Mouse (Mus musculus): ENCODE results near the gene Nup188. TPM values are rescaled to one million over a fixed set of nuclear protein-coding genes. Genes with fewer than 3 reads are reported as not detected.

Gene Nup188
- polyA plus RNA-seq (2015; fragmentation: Nextera tagmentation; extraction: Ambion mirVana), result 6.2 and 7.5 TPM in 2 replicates

DNA sequence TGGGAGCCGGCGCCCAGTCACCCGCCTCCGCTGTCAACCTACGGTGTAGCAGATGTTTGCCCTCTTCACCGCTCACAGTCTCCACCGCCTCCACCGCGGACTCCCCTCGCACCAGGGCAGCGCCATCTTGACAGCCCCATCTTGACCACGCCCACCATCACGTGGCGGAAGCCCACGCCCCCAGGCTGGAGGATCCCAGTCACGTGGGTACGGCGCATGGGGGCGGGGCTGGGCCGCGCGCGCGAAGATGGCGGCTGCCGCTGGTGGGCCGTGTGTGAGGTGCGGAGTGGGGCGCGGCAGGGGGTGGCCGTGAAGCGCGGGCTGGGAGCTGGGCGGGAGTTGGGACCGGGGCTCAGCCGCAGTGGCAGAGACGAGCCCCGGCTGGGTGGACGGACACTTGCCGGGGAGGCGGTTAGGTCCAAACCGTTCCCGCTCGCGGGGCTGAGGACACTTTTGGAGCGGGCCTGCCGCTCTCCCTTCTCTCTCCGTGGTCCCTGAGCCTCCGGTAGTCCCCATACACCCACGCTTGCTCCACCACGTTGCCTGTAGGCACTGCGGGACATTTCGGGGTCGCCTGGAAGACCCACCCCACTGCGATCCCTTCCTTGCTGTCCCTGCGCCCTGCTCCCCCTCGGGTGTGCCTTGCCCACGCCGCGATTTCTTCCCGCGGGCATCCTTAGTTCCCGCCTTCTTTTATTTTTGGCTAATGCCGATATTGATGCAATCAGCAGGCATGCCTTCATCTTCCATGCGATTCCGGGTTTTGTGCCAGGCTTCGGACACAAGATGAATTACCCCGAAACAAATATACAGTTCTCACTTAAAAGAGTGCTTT is at the start of gene Nup188, which contains the start of gene Dolk:
Nup188 (plus strand) TSS at position 206 of the 835 bp plus-strand sequence.
Dolk (minus strand) TSS at position 143 of the 835 bp plus-strand sequence.
- Histone ChIP-seq H3K4me1 (ENCODE audit: insufficient read depth) (peaks cover 23% of the 10 kb centered on the region), H3K9ac (replicated peaks) (peak within 1 kb of the TSS; percentile 82), H3K4me3 (ENCODE audit: low read depth, low read length) (peak within 1 kb of the TSS; percentile 75), H3K27ac (ENCODE audit: low read depth) (peak within 1 kb of the TSS; percentile 56), H3K9me3 (ENCODE audit: low read length) (no peaks in the 10 kb centered on the region), H3K27me3 (ENCODE audit: insufficient read depth, low read length) (no peaks in the 10 kb centered on the region), H3K4me2 (ENCODE audit: low read depth, low read length) (peak within 1 kb of the TSS; percentile 96), H3K36me3 (replicated peaks; ENCODE audit: insufficient read depth, low read length) (no peaks in the 10 kb centered on the region; the same call in 1 of the 2 replicates)
- TF ChIP-seq CTCF (IDR thresholded peaks at IDR 0.05; ENCODE audit: low read depth) (no peak), EP300 (IDR thresholded peaks at IDR 0.05; ENCODE audit: low read depth) (no peak)
- WGBS (ENCODE audit: insufficient replicate concordance), result under 1% methylated on average over 59 of the region's 68 CpGs
- DNase-seq (peak; percentile 99), ATAC-seq (peak; percentile 93)

DNA sequence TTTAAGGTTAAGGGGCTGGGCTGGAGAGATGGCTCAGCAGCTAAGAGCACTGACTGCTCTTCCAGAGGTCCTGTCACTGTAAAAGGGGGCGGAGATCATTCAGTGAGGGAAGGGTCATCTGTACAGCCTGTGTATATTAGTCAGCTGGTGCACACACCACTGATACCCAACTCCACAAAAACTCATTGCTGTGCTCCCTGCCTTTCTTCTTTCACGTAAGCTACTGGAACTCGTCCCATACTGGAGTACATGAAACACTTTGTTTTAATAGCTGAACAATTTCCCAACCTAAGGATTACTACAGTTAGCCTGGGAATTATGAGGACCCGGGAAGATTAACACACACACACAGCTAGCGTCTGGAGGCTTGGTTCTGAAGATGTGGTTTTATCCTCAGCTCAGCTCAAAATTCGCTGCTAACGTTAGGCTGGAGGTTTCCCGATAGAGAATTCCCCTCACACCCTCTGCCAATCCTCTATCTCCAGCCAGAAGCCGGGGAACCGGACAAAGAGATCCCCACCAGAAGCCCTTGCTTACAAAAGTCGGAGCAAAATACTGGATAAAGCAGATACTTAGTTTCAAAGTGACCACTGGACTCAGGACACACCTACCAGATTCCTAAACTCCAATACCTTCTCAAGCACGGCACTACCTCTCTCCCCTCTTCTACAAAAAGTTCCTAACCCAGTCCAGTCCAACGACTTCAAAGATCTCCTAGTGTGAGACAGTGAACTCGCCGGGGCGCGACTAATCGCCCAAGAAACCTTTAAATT is 49.6 kb upstream of the Nup188 start:
- Histone ChIP-seq H3K9ac (replicated peaks) (peak overlapping the region; percentile 97), H3K27ac (ENCODE audit: low read depth) (peak overlapping the region; percentile 87), H3K4me1 (ENCODE audit: insufficient read depth) (peaks cover 38% of the 10 kb centered on the region), H3K27me3 (ENCODE audit: insufficient read depth, low read length) (no peaks in the 10 kb centered on the region), H3K9me3 (ENCODE audit: low read length) (no peaks in the 10 kb centered on the region), H3K4me2 (ENCODE audit: low read depth, low read length) (peak overlapping the region; percentile 88), H3K4me3 (ENCODE audit: low read depth, low read length) (peak overlapping the region; percentile 94), H3K36me3 (replicated peaks; ENCODE audit: insufficient read depth, low read length) (peaks cover 15% of the 10 kb centered on the region)
- 2% methylated on average over 18 of the region's 18 CpGs for WGBS (ENCODE audit: insufficient replicate concordance)
- DNase-seq, result no peak
- no peak for TF ChIP-seq CTCF (IDR thresholded peaks at IDR 0.05; ENCODE audit: low read depth)
- no peak for TF ChIP-seq EP300 (IDR thresholded peaks at IDR 0.05; ENCODE audit: low read depth)
- ATAC-seq, result no peak

DNA sequence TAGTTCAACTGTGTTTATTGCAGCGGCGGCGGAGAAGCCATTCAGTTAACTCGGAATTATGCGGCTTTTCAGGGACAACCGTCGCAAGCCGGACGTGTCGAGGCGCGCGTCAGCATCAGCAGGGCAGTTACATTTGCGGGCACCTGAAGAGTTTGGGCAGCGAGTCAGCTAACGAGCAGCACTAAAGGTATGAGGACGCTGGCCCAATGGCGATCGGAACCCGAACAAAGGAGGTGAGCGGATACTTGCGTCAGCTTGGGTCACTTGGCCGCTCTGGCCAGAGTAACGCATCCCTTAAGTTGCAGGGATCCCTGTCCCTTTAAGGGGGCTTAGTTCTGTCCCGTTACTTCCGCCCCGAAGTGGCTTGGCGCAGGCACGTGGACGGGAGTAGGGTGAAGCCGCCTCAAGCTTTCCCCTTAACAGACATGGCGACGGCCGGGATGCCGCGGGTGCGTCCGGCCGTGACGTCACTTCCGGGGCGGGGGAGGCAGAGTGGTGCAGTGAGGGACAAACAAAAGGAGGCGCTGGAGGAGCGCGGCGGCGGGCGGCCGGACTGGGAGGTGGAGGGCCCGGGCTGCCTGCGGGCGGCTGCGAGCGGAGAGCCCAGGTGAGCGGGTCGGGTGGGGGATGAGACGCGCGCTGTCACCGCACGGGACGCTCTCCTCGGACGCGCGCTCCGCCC is 48.9 kb upstream of the Nup188 start, which contains the start of gene Lrrc8a:
Lrrc8a (plus strand) TSS at position 517 of the 682 bp plus-strand sequence.
- Histone ChIP-seq H3K4me3 (ENCODE audit: low read depth, low read length) (peak within 1 kb of the TSS; percentile 94), H3K27me3 (ENCODE audit: insufficient read depth, low read length) (no peaks in the 10 kb centered on the region), H3K9ac (replicated peaks) (peak within 1 kb of the TSS; percentile 97), H3K36me3 (replicated peaks; ENCODE audit: insufficient read depth, low read length) (peaks cover 20% of the 10 kb centered on the region), H3K4me2 (ENCODE audit: low read depth, low read length) (peak within 1 kb of the TSS; percentile 88), H3K9me3 (ENCODE audit: low read length) (no peaks in the 10 kb centered on the region), H3K27ac (ENCODE audit: low read depth) (peak within 1 kb of the TSS; percentile 87), H3K4me1 (ENCODE audit: insufficient read depth) (peaks cover 43% of the 10 kb centered on the region)
- TF ChIP-seq CTCF (IDR thresholded peaks at IDR 0.05; ENCODE audit: low read depth) (peak; percentile 67), EP300 (IDR thresholded peaks at IDR 0.05; ENCODE audit: low read depth) (peak; percentile 69; the same call in 1 of the 2 replicates)
- ATAC-seq, result peak; percentile 92
- 1% methylated on average over 66 of the region's 67 CpGs for WGBS (ENCODE audit: insufficient replicate concordance)
- peak; percentile 100 for DNase-seq

DNA sequence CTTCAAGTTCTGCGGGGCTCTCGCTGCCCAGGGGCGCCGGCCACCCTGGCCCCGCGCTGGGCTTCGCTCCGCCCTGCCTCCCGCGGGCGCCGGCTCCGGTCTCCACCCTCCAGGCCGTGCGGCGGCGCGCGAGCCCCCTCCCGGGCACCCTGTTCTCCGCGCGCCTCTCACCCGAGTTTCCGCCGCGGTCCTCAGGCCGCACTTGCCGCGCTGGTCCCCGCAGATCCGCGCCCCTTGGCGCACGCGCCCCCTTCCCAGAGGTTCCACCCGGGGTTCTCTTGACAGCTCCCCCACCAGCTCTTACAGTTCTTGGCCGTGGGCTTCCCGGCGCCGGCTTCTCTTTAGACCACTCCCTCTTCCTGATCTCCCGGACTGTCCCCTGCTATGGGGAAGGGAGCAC is 48.3 kb upstream of the Nup188 start:
- 0% methylated on average over 39 of the region's 42 CpGs for WGBS (ENCODE audit: insufficient replicate concordance)
- ATAC-seq (peak; percentile 63), DNase-seq (no peak)
- Histone ChIP-seq H3K4me2 (ENCODE audit: low read depth, low read length) (peak overlapping the region; percentile 88), H3K4me3 (ENCODE audit: low read depth, low read length) (peak overlapping the region; percentile 94), H3K9me3 (ENCODE audit: low read length) (no peaks in the 10 kb centered on the region), H3K27ac (ENCODE audit: low read depth) (peak overlapping the region; percentile 87), H3K9ac (replicated peaks) (peak overlapping the region; percentile 97), H3K27me3 (ENCODE audit: insufficient read depth, low read length) (no peaks in the 10 kb centered on the region), H3K4me1 (ENCODE audit: insufficient read depth) (peaks cover 48% of the 10 kb centered on the region), H3K36me3 (replicated peaks; ENCODE audit: insufficient read depth, low read length) (peaks cover 21% of the 10 kb centered on the region)
- TF ChIP-seq EP300 (IDR thresholded peaks at IDR 0.05; ENCODE audit: low read depth), result no peak

DNA sequence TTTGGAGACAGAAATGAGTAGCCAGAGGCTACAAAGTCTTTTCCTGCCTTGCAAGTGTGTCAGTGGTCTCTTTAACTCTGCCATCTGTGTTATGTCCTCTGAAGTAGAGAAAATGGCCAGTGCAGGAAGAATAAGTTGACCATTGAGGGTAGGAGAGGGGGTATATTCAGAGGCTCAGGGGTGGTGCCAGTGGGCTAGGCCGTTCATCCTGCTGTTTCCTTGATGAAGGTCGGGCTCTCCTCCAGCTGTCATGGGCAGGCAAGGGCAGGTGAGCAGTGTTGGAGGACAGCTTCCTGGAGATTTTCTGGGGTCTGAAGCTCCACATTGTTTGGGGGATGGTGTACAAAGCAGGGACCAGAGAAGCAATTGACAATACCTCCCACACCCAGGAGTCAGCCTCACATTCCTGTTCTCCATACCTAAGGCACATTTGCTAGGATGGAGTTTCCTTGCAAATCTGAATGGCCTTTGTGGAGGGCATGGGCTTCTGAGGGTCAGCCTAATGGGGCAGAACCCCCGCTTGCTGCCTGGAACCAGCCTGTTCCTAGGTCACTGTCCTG is 47.2 kb upstream of the Nup188 start:
- no peak for ATAC-seq
- no peak for DNase-seq
- peak overlapping the region; percentile 97 for H3K9ac ChIP-seq (replicated peaks)
- WGBS (ENCODE audit: insufficient replicate concordance), result 58% methylated on average over 3 of the region's 3 CpGs
- H3K27me3 ChIP-seq (ENCODE audit: insufficient read depth, low read length), result no peaks in the 10 kb centered on the region
- peak overlapping the region; percentile 88 for H3K4me2 ChIP-seq (ENCODE audit: low read depth, low read length)
- H3K4me3 ChIP-seq (ENCODE audit: low read depth, low read length), result peak overlapping the region; percentile 94
- TF ChIP-seq CTCF (IDR thresholded peaks at IDR 0.05; ENCODE audit: low read depth) (no peak), EP300 (IDR thresholded peaks at IDR 0.05; ENCODE audit: low read depth) (no peak)
- H3K27ac ChIP-seq (ENCODE audit: low read depth), result peak overlapping the region; percentile 87
- peaks cover 55% of the 10 kb centered on the region for H3K4me1 ChIP-seq (ENCODE audit: insufficient read depth)
- peaks cover 31% of the 10 kb centered on the region for H3K36me3 ChIP-seq (replicated peaks; ENCODE audit: insufficient read depth, low read length)
- H3K9me3 ChIP-seq (ENCODE audit: low read length), result no peaks in the 10 kb centered on the region
